Mouse (Mus musculus) kidney, postnatal 36 days (tissue): ENCODE results near the gene Tango6.

Source experiments
- DNase-seq, 2 experiments: peaks; one replicate each; pipeline ENCODE4 v3.0.0; 2021 to 2022; ENCODE audit warnings: mixed read lengths in 2 of 2

The Tango6 gene

DNA sequence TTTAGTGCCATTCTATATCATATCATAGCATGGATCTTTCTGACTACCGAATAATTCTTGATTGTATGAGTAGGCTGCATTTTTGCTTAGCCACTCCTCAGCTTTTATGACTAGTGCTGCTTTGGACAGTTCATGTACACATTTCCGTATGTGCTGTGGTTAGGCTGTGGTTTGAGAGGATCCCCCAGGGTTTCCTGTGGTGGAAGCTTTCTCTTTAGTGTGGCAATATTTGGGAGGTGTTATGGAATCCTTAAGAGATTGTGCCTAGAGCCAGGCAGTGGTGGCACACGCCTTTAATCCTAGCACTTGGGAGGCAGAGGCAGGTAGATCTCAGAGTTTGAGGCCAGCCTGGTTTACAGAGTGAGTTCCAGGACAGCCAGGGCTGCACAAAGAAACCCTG is 18.5 kb downstream of the Tango6 start:
- DNase-seq = no peak

DNA sequence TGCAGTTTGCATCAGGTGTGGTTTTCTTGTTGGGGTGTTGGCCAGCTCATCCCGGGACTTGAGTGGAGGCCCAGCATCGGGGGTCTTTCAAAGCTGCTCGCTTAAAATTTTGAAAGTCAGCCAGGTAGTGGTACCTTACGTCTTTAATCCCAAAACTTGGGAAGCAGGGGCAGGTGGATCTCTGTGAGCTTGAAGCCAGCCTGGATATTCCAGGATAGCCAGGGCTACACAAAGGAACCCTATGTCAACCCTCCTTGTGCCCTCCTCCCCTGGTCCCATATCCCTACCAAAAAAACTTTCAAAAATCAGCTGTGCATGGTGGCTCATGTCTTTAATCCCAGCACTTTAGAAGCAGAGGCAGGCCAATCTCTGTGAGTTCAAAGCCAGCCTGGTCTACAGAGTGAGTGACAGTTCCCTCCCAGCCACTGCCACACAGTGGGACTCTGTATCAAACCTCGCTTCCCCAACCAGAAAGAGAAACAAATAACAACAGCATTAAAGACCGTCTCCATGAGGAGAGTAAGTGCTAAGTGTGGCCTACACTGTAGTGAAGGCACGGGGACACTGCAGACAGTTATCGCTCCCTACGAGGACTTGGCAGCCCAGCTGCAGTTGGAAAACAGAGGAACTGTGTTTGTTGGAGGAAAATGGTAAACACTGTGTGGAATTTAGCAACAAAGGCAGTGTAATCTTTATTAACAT is 21.5 kb downstream of the Tango6 start:
- no peak for DNase-seq

DNA sequence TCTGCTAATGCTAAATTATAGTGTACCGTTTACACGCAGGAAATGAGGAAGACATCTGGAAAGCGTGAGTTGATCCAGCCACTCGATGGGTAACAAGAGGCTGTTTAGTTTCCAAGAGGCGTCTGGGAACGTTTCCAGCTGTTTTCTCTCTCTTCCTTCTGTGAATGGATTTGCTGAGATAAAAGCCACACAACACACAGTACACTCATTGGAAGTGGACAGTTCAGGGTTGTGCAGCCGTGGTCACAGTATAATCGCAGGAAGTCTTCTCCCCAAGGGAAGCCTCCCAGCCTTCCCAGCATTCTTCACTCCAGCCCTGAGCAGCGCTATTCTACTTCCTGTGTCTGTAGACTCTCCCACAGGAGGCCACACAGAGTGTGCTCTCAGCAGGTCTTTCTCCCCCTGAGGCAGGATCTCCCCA is 22.0 kb downstream of the Tango6 start:
- DNase-seq = peak; percentile 64 to 66

DNA sequence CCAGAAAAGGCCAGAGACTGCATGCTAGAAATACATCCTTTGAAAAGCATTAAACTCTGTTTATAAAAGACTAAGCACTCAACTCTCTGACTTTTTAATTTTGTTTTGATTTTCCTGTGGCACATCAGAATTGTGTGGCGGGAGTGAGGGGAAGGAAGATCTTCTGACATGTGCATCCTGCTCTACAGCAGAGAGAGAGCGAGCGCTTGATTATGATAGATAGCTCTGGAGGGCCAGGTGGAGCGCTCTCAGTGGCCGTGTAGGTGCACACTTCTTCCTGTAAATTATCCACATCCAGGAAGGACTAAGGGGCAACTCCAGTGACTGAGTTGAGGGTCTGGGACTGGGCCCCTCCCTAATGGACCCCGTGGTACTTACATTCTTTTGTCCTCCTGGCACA is 23.3 kb downstream of the Tango6 start:
- DNase-seq = peak; percentile 29 to 35

DNA sequence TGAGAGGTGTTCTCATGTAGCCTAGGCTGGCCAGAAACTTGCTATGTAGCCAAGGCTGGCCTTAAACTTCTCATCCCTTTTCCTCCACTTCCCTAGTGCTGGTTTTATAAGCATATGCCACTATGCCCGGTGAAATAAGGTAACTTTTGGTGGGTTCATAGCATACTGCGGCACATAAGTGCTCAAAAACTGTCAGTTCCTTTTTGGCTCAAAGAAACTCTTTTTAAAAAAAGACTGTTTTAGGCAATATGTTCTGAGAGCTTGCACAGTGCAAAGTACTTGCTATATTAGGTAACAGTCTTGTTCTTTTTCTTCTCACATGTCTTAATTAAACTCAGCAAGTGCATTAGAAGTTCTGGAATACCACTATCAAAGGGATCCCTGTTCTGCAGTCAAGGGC is 27.1 kb downstream of the Tango6 start:
- DNase-seq = no peak

DNA sequence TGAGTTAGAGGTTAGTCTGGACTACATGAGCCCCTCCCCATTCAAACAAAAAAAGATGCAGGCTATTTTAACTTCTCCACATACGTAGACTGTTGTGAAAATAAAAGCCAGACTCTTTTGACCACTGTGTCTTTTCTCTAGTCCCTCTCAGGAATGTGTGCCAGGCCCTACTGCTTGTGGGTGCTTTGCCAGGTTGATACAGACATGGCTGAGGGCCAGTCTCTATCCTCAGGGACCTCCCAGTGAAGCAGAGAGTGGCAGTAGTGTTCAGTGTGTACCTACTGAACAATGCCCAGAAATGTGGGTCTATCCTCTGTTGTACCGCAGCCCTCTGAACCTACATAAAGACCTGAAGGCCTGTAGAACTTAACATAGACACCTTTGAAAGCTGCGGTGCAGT is 29.6 kb downstream of the Tango6 start:
- DNase-seq = no peak

DNA sequence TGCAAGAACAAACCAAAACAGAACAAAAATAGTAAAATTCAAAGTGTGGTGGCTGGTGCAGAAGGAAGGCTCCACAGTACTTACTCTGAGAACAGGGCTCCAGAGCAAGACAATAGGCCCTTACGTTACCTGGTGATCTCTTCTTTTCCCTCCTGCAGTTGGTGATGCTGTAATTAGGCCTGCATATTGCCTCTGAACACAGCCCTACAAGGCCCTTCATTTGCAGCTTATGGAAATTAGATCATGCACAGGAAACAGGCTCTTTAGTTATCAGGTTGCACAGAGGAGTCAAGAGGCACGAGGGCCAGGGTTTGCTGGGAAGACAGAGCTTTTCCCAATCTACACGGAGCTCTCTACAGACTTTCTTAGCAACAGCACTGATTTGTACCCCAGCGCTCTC is 31.4 kb downstream of the Tango6 start:
- no peak for DNase-seq

DNA sequence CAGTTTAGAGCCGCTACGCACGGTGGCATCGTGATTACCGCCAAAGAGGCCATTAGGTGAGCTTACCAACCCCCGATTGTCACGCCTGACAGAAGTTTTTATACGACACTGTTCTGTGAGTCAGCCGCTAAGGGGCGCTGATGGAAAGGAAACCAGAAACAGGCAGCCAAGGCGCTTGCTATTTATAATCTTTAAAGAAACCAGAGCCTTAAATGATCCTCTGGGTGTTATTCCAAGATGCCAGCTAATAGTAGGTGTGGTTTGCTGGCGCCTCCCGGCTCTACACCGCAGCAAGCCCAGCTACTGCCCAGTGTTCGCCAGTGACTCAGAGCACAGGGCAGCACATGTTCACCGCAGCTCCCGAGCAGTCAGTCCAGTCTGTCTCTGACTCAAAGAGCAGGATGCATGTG is 35.2 kb downstream of the Tango6 start:
- DNase-seq = peak; percentile 80 to 92

DNA sequence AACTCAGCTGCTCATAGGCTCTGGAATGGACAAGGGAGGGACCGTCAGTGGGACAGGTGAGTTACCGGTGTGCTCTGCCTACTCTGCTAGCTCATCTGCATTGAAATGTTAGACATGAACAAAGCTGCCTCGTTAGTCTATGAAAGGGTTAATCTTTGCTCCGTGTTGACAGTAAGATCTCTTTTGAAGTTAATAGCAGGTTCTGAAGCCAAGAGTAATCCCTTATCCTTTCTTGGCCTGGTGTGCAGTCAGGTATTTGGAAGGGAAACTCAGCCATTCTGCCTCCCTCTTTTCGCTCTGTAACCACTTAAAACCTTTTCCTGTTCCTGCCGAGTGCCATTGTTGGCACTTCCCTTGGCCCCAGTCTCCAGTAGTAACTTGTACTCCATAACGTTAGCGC is 38.1 kb downstream of the Tango6 start:
- DNase-seq = no peak

DNA sequence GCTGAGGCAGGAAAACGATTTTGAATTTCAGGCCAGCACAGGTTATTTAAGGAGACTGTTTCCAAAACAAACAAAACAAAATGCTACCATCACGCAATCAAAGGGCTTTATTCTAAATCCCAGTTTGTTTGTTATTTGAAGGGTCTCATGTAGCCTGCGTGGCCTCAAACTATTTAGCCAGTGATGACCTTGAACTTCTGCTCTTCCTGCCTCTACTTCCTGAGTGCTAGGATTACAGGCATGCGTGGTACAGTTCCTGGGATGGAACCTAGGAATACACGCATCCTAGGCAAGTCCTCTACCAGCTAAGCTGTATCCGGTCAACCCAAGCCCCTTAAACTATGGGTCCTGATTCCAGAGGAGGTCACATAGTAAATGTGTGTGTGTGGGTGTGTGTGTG is 39.6 kb downstream of the Tango6 start:
- peak; percentile 27 to 41 for DNase-seq

DNA sequence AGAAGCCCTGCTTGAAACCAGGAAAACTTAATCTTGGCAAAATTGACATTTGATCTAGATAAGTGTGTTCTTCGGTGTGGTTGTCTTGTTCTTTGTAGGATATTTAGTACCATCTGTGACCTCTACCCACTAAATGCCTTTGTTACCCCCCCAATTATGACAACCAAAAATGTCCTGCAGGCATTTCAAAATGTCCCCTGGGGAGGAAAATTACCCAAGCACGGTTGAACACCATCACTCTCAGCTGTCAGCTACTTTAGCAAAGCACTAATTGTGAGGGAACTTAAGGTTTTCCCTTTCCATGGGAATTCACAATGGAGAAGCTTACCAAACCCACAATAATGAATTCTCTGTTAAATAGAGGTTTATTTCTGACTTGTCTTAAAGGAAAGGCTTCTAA is 41.1 kb downstream of the Tango6 start:
- DNase-seq = no peak

DNA sequence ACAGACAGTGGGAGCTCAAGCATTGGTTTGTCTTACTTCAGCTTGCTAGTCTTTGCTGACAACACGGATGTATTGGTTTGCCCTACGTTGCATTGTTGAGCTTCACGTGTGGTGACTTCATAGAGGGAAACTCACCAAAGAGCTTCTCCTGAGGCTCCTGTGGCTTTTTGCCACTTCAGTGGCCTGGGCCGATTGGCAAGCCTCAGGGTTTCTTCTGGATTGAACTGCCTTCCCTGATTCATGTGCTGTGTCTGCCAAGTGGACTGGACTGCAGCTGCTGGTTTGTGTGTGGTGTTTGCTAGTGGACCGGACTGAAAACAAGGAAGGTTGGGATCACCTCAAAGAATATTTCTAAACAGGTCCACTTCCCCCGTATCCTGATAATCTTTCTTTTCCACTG is 43.7 kb downstream of the Tango6 start:
- peak in 1 of 2 experiments; percentile 15 for DNase-seq

DNA sequence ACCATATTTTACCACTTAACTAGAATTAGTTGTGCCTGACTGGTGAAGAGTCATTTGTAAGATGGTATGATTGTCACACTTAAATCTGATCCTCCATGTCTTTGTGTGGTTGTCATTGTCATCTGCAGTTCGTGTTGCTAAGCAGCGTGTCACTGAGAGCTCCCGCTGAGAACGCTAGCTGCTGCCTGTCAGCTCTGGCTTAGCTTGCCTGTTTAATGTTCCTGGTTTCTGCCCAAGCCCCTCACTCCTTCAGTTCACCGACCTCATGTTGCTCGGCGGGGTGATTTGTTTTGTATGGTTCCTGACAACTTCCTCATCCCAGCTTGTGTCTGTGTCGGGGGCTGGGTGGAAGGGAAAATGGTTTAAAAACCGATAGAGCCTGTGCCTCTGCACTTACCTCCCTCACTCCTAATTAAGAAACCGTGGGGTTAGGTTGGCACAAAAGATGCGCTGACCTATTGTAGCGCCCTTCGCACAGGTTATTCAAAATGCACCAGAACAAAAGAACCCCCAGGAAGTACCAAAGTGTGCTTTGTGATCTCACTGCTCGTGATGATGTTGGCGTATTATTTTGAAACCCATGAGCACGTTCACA is 44.5 kb downstream of the Tango6 start:
- DNase-seq = no peak

DNA sequence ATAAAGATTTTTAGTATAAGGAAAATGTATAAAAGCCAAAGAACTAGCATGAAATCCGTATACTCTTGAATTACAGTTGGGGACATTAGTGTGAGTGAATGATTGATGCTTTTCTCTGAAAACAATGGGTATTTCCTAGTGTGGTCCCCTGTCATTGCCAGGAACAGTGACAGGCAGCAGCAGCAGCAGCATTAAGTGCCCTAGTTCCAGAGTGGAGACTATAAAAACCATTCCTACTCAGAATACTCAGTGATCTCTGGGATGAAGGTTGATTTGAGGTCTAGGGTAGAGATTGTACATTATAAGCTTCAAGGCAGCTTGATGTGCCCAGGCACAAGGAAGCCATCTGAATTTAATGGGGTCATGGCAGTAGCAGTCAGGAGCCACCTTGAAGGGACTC is 45.0 kb downstream of the Tango6 start:
- DNase-seq = no peak

DNA sequence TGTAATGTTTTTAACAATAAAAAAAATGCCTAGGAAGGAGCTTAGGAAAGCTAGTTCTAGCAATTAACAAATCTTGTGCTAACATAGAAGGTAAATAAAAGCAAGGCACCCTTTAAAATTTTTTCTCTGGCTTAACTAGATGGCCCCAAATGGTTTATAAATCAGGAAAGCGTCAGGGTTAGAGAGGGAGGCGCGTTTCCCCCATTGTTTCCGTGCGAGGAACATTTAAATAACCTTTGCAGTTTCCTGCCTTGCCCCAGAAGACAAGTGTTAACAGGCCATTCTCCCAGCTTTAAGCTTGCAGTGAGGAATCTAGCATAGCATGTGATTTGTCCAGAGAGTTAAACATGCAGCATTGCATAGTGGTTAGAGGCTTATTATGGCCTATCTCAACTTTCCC is 50.1 kb downstream of the Tango6 start:
- no peak for DNase-seq

DNA sequence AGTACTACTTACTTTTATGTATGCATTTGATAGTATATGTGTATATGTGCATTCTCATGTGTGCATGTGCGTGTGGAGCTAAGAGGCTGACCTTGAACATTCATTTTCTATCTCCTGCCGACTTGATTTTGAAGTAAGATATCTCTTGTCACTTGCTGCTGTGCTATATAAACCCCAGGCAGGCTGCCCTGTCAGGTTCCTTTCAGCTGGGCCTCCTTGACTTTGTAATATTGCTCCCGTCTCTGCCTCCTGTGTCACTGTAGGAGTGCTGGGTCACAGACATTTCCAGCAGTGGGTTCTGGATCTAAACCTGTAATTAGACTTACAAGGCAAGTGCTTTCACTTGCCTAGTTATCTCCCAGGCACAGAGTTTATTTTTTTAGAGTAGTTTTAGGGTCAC is 50.8 kb downstream of the Tango6 start:
- DNase-seq = no peak

DNA sequence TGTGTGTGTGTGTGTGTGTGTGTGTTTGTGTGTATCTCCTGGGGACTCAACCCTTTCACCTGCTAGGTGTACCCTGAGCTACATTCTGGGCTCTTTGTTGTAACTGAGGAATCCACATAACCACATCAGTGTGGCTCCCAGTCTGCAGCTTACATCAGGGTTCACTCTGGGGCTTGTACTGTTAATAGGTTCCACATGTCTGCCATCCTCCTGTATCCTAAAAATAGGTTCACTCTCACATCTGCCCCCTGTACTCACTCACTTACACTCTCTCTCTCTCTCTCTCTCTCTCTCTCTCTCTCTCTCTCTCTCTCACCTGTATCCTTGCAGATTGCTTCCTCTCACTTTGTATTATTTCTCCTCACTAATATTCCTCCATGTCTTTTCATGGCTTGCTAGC is 51.4 kb downstream of the Tango6 start:
- no peak for DNase-seq

DNA sequence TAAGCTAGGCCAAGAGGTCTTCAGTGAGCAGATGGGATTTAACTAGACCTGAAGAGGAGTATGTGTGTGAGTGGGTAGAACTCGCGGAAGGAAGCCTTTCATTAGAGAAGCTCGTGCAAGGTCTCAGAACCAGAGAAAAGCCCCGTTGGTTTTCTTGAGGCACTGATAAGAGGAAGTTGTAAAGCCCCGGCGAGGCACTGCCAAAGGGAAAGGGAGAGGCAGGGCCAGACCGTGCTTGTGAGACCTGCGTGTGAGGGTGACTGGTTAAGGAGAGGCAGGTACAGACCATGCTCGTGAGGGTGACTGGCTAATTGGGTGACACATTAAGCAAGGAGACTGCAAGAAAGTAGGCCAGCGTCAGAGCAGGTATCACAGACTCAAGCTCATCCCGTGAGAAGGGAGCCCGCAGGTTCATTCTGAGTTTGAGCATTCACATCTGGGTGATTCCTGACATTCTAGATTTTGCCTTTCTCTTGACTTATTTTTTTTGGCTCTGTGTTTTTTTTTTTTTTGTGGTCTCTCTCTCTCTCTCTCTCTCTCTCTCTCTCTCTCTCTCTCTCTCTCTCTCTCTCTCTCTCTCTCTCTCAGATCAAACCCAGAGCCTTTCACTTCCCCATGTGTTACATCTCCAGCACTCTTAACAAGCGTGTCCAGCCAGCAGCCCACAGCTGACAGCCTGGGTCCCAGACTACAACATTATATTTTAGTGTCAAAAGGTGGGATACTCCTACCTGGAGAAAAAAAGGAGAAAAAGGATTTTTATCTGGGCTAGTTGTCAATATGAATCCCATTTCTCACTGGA is 54.2 kb downstream of the Tango6 start:
- DNase-seq = peak in 1 of 2 experiments; percentile 24

DNA sequence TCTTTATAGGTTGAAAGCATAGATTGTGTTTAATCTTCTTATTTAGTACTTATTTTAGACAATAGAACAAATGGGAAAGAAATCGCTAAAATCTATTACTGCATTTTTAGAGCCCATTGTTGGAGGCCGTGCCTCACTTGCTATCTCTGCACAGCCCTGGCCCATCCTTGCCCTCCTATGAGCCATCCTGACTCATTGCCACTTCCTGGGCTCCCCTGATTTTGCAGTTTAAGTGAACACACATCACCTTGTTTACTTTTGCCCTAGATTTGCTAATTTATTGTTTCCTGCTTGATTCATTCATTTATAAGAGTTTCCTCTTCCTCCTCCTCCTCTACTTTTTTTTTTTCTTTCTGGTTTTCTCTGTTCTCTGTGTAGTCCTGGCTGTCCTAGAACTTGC is 55.0 kb downstream of the Tango6 start:
- DNase-seq = no peak

DNA sequence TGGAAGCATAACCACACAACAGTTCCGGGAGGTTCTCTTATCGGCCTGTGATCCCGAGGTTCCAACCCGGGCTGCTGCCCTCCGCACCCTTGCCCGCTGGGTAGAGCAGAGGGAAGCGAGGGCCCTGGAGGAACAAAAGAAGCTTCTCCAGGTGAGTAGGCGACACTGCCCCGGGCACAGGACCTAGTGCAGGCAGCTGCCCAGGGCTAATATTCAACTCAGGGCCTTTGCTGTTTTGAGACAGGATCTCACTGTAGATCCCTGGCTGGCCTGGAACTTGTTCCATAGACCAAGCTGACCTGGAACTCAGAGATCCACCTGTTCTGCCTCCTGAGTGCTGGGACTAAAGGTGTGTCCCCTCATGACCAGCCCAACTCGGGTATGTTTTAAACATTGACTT is 59.5 kb downstream of the Tango6 start:
- peak; percentile 47 to 56 for DNase-seq

DNA sequence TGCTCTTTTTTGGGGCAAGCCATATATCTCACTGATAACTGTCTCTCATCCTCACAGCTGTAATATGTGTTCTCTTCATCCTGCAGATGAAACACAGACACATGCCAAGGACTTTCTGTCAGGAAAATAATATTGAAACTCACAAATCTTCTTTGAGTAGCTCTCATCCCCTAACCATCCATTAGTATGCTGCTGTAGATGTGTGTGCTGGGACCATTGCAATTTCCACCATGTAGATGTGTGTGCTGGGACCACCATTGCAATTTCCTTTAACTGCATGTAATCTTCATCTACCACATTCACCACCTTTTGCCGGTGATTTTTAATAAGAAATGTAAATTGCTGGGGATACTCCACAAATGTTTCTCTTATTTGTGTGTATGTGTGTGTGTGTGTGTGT is 60.5 kb downstream of the Tango6 start:
- DNase-seq = no peak

DNA sequence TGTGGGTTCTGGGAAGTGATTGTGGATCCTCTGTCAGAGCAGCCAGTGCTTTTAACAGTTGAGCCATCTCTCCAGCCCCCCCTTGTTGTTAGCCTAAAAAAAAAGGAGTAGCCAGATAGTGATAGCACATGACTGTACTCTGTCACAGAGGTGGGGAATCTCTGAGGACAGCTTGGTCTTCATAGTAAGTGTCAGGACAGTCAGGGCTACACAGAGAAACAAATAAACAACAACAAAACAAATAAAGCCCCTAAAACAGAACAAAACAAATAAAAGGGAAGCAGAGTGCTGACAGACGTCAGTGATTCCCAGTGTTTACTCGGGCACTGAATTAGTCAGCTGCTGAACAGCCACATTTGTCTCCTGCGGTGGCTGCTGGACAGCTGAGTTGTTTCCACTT is 70.6 kb downstream of the Tango6 start:
- peak in 1 of 2 experiments; percentile 57 for DNase-seq

DNA sequence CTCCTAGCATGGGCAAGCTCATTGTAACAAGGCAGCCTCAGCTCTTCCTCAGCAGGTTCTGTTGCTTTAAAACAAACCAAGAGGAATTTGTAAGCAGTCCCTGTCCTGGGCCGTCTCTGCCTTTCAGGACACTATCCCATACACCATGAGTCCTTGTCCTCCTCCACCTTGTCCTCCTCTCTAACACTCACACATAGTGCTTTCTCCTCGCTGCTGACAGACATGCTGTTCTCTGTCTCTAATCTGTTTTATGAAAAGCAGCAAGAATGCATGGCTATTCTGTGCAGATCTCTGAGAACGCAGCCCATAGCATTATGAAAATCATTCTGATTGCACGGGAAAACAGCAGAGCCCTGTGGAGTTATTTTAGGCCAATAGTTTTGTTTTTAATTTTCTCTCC is 78.4 kb downstream of the Tango6 start:
- DNase-seq = no peak

DNA sequence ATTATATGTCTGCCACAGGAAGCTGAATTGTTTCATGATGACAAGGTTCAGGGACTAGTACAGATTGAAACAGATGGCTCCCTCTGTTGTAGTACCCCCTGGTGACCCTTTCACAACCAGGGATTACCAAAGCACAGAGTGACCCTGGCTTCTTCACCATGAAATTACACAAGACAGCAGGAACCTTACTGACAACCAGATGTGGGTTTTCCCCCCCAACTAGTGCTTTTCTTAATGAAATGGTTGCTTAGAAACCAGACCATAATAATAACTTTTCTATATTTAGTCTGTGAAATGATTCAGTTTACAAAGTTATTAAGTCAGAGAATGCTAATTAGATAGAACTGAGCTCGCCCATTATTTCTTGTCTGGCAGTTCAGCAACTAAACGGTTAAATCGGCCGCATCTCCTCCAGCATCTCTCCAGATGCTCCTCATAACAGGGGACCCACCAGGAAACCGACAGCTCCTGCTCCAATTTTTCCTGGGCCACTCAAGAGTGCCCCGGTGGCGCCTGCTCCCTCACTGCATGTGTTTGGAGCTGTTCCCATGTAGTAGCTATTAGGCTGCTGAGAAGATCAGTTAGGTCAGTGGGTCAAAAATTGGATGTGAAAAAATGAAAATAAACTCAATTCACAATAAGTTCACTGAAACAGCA is 79.1 kb downstream of the Tango6 start:
- no peak for DNase-seq
